Mouse (Mus musculus) lung, postnatal 0 days (tissue): ENCODE results near the gene Smok3a. TPM values are rescaled to one million over a fixed set of nuclear protein-coding genes. Genes with fewer than 3 reads are reported as not detected.

ENCODE experiments used
- ATAC-seq: fragments of 200-750 bp; cut with Nextera tagmentation; 2 replicates; pipeline ENCODE4 v1.8.0; 2017; ENCODE audit warnings: moderate library complexity
- DNase-seq: peaks from one replicate; pipeline ENCODE4 v3.0.0-alpha.2; 2016; ENCODE audit warnings: low spot score
- H3K27ac ChIP-seq: fragments of 300-500 bp; sonication (generic); 2 replicates; pipeline ENCODE4 v1.5.1; 2014; ENCODE audit warnings: antibody characterized with exemption, mild to moderate bottlenecking, low read length, mixed read lengths
- H3K27me3 ChIP-seq: fragments of 300-500 bp; sonication (generic); replicated peaks from 2 replicates; pipeline ENCODE4 v1.6.1; 2014; ENCODE audit warnings: low read length, mixed read lengths; ENCODE audit not compliant: insufficient read depth
- H3K36me3 ChIP-seq: fragments of 300-500 bp; sonication (generic); 2 replicates; pipeline ENCODE4 v1.6.1; 2014; ENCODE audit warnings: low read length, mixed read lengths; ENCODE audit not compliant: insufficient read depth
- H3K4me1 ChIP-seq: fragments of 300-500 bp; sonication (generic); 2 replicates; pipeline ENCODE4 v1.6.1; 2014; ENCODE audit warnings: antibody characterized with exemption, low read depth, low read length, mixed read lengths; ENCODE audit not compliant: insufficient read depth
- H3K4me2 ChIP-seq: fragments of 300-500 bp; sonication (generic); replicated peaks from 2 replicates; pipeline ENCODE4 v1.6.1; 2014; ENCODE audit warnings: low read depth, mild to moderate bottlenecking, low read length, moderate library complexity, mixed read lengths
- H3K4me3 ChIP-seq: fragments of 300-500 bp; sonication (generic); 2 replicates; pipeline ENCODE4 v1.5.1; 2014; ENCODE audit warnings: low read depth, low read length
- H3K9ac ChIP-seq: fragments of 300-500 bp; sonication (generic); replicated peaks from 2 replicates; pipeline ENCODE4 v1.6.1; 2014; ENCODE audit warnings: low read depth, mild to moderate bottlenecking
- H3K9me3 ChIP-seq: fragments of 300-500 bp; sonication (generic); 2 replicates; pipeline ENCODE4 v1.6.1; 2016; ENCODE audit warnings: low read length, mixed read lengths
- CTCF ChIP-seq: IDR thresholded peaks from 2 replicates; pipeline ENCODE4 v1.5.1; 2016; ENCODE audit warnings: antibody characterized with exemption, mild to moderate bottlenecking
- EP300 ChIP-seq: IDR thresholded peaks from 2 replicates; pipeline ENCODE4 v1.6.1; 2016; ENCODE audit warnings: antibody characterized with exemption, mild to moderate bottlenecking, control low read depth
- WGBS: fragments of 180-500 bp; shearing (Covaris S2); extraction: QIAGEN DNeasy Blood & Tissue Kit; methylation state at CpG from one replicate; pipeline ENCODE4 v1.1.7; 2014; 5-methylcytosine and 5-hydroxymethylcytosine counted together
- polyA plus RNA-seq: library from polyadenylated mRNA; unstranded; fragments of >200 nt; fragmentation: Nextera tagmentation; extraction: Ambion mirVana; gene quantifications from 2 replicates; pipeline ENCODE4 v1.2.1, GENCODE M21; 2015

The Smok3a gene
- polyA plus RNA-seq, 1 experiment from 2014 or later = not detected

GRCm38 (mm10) chr5:138073803-138074202 is 52.7 kb downstream of the Smok3a start:
- Histone ChIP-seq H3K4me2 (no peak overlapping the region), H3K9ac (no peak overlapping the region), H3K27me3 (no peaks in the 10 kb centered on the region), H3K27ac (no peak overlapping the region), H3K4me1 (no peaks in the 10 kb centered on the region), H3K4me3 (no peak overlapping the region), H3K36me3 (no peaks in the 10 kb centered on the region), H3K9me3 (no peaks in the 10 kb centered on the region)
- TF ChIP-seq CTCF (no peak), EP300 (no peak)
- ATAC-seq = no peak
- WGBS = 87% methylated on average over 4 of the region's 4 CpGs
- DNase-seq = no peak

- H3K9ac ChIP-seq = no peak overlapping the region
- H3K9me3 ChIP-seq = no peaks in the 10 kb centered on the region
- no peaks in the 10 kb centered on the region for H3K36me3 ChIP-seq
- no peak overlapping the region for H3K4me3 ChIP-seq
- DNase-seq (no peak), ATAC-seq (no peak)
- H3K27me3 ChIP-seq = no peaks in the 10 kb centered on the region
- no peak for TF ChIP-seq EP300
- TF ChIP-seq CTCF = no peak
- H3K4me1 ChIP-seq = no peaks in the 10 kb centered on the region
- WGBS = 63% methylated on average over 3 of the region's 3 CpGs
- no peak overlapping the region for H3K27ac ChIP-seq
- H3K4me2 ChIP-seq = no peak overlapping the region
These were observed 54.6 kb downstream of the Smok3a start for GRCm38 (mm10) chr5:138075684-138076083.

GRCm38 (mm10) chr5:138076148-138076547 is 55.1 kb downstream of the Smok3a start:
- WGBS = 52% methylated on average over 2 of the region's 2 CpGs

GRCm38 (mm10) chr5:138080456-138080855 is 59.4 kb downstream of the Smok3a start:
- no peaks in the 10 kb centered on the region for H3K9me3 ChIP-seq
- TF ChIP-seq EP300 (no peak), CTCF (no peak)
- no peak overlapping the region for H3K4me3 ChIP-seq
- 87% methylated on average over 5 of the region's 5 CpGs for WGBS
- no peak overlapping the region for H3K4me2 ChIP-seq
- DNase-seq (no peak), ATAC-seq (no peak)
- no peaks in the 10 kb centered on the region; the same call in 1 of the 2 replicates for H3K4me1 ChIP-seq
- no peaks in the 10 kb centered on the region for H3K36me3 ChIP-seq
- no peaks in the 10 kb centered on the region for H3K27me3 ChIP-seq
- no peak overlapping the region for H3K27ac ChIP-seq
- no peak overlapping the region for H3K9ac ChIP-seq

More at GRCm38 (mm10) chr5:138076148-138076547, 55.1 kb downstream of the Smok3a start:
- no peaks in the 10 kb centered on the region for H3K9me3 ChIP-seq
- no peak for DNase-seq
- H3K4me2 ChIP-seq = no peak overlapping the region
- no peak overlapping the region for H3K27ac ChIP-seq
- H3K4me3 ChIP-seq = no peak overlapping the region
- no peaks in the 10 kb centered on the region for H3K4me1 ChIP-seq
- TF ChIP-seq CTCF (no peak), EP300 (no peak)
- no peak for ATAC-seq
- H3K27me3 ChIP-seq = no peaks in the 10 kb centered on the region
- H3K36me3 ChIP-seq = no peaks in the 10 kb centered on the region
- no peak overlapping the region for H3K9ac ChIP-seq

GRCm38 (mm10) chr5:138081446-138081845 is 60.4 kb downstream of the Smok3a start:
- peaks cover 3% of the 10 kb centered on the region; the same call in 1 of the 2 replicates for H3K4me1 ChIP-seq
- 88% methylated on average over 9 of the region's 9 CpGs for WGBS
- no peak overlapping the region for H3K4me2 ChIP-seq
- H3K27me3 ChIP-seq = no peaks in the 10 kb centered on the region
- H3K27ac ChIP-seq = no peak overlapping the region
- DNase-seq = no peak
- TF ChIP-seq CTCF (no peak), EP300 (no peak)
- H3K36me3 ChIP-seq = no peaks in the 10 kb centered on the region
- H3K4me3 ChIP-seq = no peak overlapping the region
- no peak for ATAC-seq
- no peaks in the 10 kb centered on the region for H3K9me3 ChIP-seq
- no peak overlapping the region for H3K9ac ChIP-seq

- no peak overlapping the region for H3K9ac ChIP-seq
- H3K4me2 ChIP-seq = no peak overlapping the region
- H3K27me3 ChIP-seq = no peaks in the 10 kb centered on the region
- TF ChIP-seq CTCF = no peak
- no peak for TF ChIP-seq EP300
- no peak for DNase-seq
- no peak for ATAC-seq
- H3K4me3 ChIP-seq = no peak overlapping the region
- H3K4me1 ChIP-seq = peaks cover 11% of the 10 kb centered on the region; the same call in 1 of the 2 replicates
- no peaks in the 10 kb centered on the region for H3K9me3 ChIP-seq
- WGBS = 53% methylated on average over 2 of the region's 2 CpGs
- no peak overlapping the region for H3K27ac ChIP-seq
- H3K36me3 ChIP-seq = no peaks in the 10 kb centered on the region
These were observed 62.3 kb downstream of the Smok3a start for GRCm38 (mm10) chr5:138083318-138083900.
